In genomic region chr2:22721522-22722470, GRCm38 (mm10) we compare ENCODE assay signal across 8 mouse cellular contexts. TPM values are rescaled to one million over a fixed set of nuclear protein-coding genes. Genes with fewer than 3 reads are reported as not detected.
DNase-seq lines count a peak whose midpoint lies in the region; ATAC-seq and TF ChIP-seq lines count a peak whose summit lies in the region.

No protein-coding gene starts in this region.

- H3K27me3 ChIP-seq in heart, embryonic 12.5 days (replicated peaks) = no peaks in the 10 kb centered on the region
- no peaks in the 10 kb centered on the region for H3K27me3 ChIP-seq in kidney, embryonic 15.5 days
- no peaks in the 10 kb centered on the region for H3K27me3 ChIP-seq in liver, embryonic 13.5 days
- H3K27me3 ChIP-seq in neural tube, embryonic 13.5 days = no peaks in the 10 kb centered on the region

- peaks cover 6% of the 10 kb centered on the region for H3K4me1 ChIP-seq in embryonic fibroblast, embryonic 13.5 days (ENCODE audit: control insufficient read depth, insufficient read depth, low read length)
- H3K4me1 ChIP-seq in heart, embryonic 12.5 days (replicated peaks) = no peaks in the 10 kb centered on the region
- 0 out of 2 replicates have a peak, but pooled peaks cover 3% of the 10 kb centered on the region for H3K4me1 ChIP-seq in kidney, embryonic 15.5 days
- H3K4me1 ChIP-seq in liver, embryonic 13.5 days (replicated peaks) = no peaks in the 10 kb centered on the region
- H3K4me1 ChIP-seq in neural tube, embryonic 13.5 days (replicated peaks) = no peaks in the 10 kb centered on the region

- H3K9ac ChIP-seq in heart, embryonic 12.5 days = no peak overlapping the region
- no peak overlapping the region for H3K9ac ChIP-seq in kidney, embryonic 15.5 days
- no peak overlapping the region for H3K9ac ChIP-seq in liver, embryonic 13.5 days
- no peak overlapping the region for H3K9ac ChIP-seq in neural tube, embryonic 13.5 days

- H3K27ac ChIP-seq in embryonic fibroblast, embryonic 13.5 days (ENCODE audit: insufficient read depth, low read length) = no peak overlapping the region
- no peak overlapping the region for H3K27ac ChIP-seq in heart, embryonic 12.5 days (ENCODE audit: poor library complexity, severe bottlenecking)
- H3K27ac ChIP-seq in kidney, embryonic 15.5 days = no peak overlapping the region
- no peak overlapping the region for H3K27ac ChIP-seq in liver, embryonic 13.5 days
- H3K27ac ChIP-seq in neural tube, embryonic 13.5 days (replicated peaks) = no peak overlapping the region

- no peaks in the 10 kb centered on the region for H3K9me3 ChIP-seq in heart, embryonic 12.5 days (replicated peaks)
- H3K9me3 ChIP-seq in kidney, embryonic 15.5 days (replicated peaks) = no peaks in the 10 kb centered on the region
- no peaks in the 10 kb centered on the region for H3K9me3 ChIP-seq in liver, embryonic 13.5 days (replicated peaks)
- no peaks in the 10 kb centered on the region for H3K9me3 ChIP-seq in neural tube, embryonic 13.5 days

- H3K4me2 ChIP-seq in heart, embryonic 12.5 days = no peak overlapping the region
- peak overlapping the region; percentile 9; the same call in 1 of the 2 replicates for H3K4me2 ChIP-seq in kidney, embryonic 15.5 days
- H3K4me2 ChIP-seq in liver, embryonic 13.5 days = no peak overlapping the region
- no peak overlapping the region for H3K4me2 ChIP-seq in neural tube, embryonic 13.5 days

- peak; percentile 80 for ATAC-seq in heart, embryonic 12.5 days (ENCODE audit: insufficient number of reproducible peaks, low FRiP score)
- ATAC-seq in kidney, embryonic 15.5 days (replicated peaks; ENCODE audit: low FRiP score) = peak; percentile 89
- ATAC-seq in liver, embryonic 13.5 days (ENCODE audit: low read depth) = peak; percentile 53; the same call in 1 of the 2 replicates
- peak; percentile 89 for ATAC-seq in neural tube, embryonic 13.5 days (ENCODE audit: low read depth)

- peak; percentile 82 for DNase-seq in ES-CJ7 (ENCODE audit: low read depth, low spot score)
- peak; percentile 90 for DNase-seq in brain, adult 2 months (ENCODE audit: low read depth, low spot score)
- peak; percentile 21 for DNase-seq in liver, embryonic 13.5 days
- peak; percentile 90 for DNase-seq in thymus, postnatal 0 days (ENCODE audit: low spot score)

- peak; percentile 32; the same call in 1 of the 2 replicates for TF ChIP-seq CTCF in embryonic fibroblast, embryonic 13.5 days (IDR thresholded peaks at IDR 0.05; ENCODE audit: borderline replicate concordance, insufficient read depth, low read length)

- H3K36me3 ChIP-seq in heart, embryonic 12.5 days = no peaks in the 10 kb centered on the region
- H3K36me3 ChIP-seq in kidney, embryonic 15.5 days = no peaks in the 10 kb centered on the region
- H3K36me3 ChIP-seq in liver, embryonic 13.5 days = no peaks in the 10 kb centered on the region
- H3K36me3 ChIP-seq in neural tube, embryonic 13.5 days = no peaks in the 10 kb centered on the region

- no peak overlapping the region for H3K4me3 ChIP-seq in embryonic fibroblast, embryonic 13.5 days (ENCODE audit: insufficient read depth, low read length)
- no peak overlapping the region for H3K4me3 ChIP-seq in heart, embryonic 12.5 days
- no peak overlapping the region for H3K4me3 ChIP-seq in kidney, embryonic 15.5 days (replicated peaks)
- no peak overlapping the region for H3K4me3 ChIP-seq in liver, embryonic 13.5 days (replicated peaks)
- H3K4me3 ChIP-seq in neural tube, embryonic 13.5 days = no peak overlapping the region

- TF ChIP-seq POLR2A in embryonic fibroblast, embryonic 13.5 days (IDR thresholded peaks at IDR 0.05; ENCODE audit: low read depth, low read length) = no peak

- WGBS in heart, embryonic 12.5 days = 15% methylated on average over 8 of the region's 8 CpGs
- WGBS in kidney, embryonic 15.5 days = 17% methylated on average over 8 of the region's 8 CpGs
- 17% methylated on average over 8 of the region's 8 CpGs for WGBS in liver, embryonic 13.5 days (ENCODE audit: insufficient replicate concordance)
- WGBS in neural tube, embryonic 13.5 days = 29% methylated on average over 8 of the region's 8 CpGs

RNA-seq across cellular contexts. Expression of gene Apbb1ip, which starts 52.1 kb away (rescaled TPM):
- polyA plus RNA-seq in embryonic fibroblast, embryonic 13.5 days (2011; ENCODE audit: insufficient read length, low read depth, missing spikeins) = 34.8 and 40.6 TPM in 2 replicates
- polyA plus RNA-seq in heart, embryonic 12.5 days (2016; fragmentation: Nextera tagmentation; extraction: Ambion mirVana) = 0.61 and 1.2 TPM in 2 replicates
- polyA plus RNA-seq in kidney, embryonic 15.5 days (2015; fragmentation: Nextera tagmentation; extraction: Ambion mirVana) = 2.4 and 2.5 TPM in 2 replicates
- 15.1 and 17.2 TPM in 2 replicates for polyA plus RNA-seq in liver, embryonic 13.5 days (2015; fragmentation: Nextera tagmentation; extraction: Ambion mirVana)
- 1.2 and 1.6 TPM in 2 replicates for polyA plus RNA-seq in neural tube, embryonic 13.5 days (2015; fragmentation: Nextera tagmentation; extraction: Ambion mirVana)
- polyA plus RNA-seq in thymus, postnatal 0 days (2015; fragmentation: Nextera tagmentation; extraction: Ambion mirVana) = 51.9 and 63.0 TPM in 2 replicates

Comparison
In these comparisons a context has a peak if more than half of its experiments do, and no peak if none do; other contexts are left out.
1. DNase-seq: peak in every context shown above with its lines; median percentile 90 in brain, adult 2 months; 90 in thymus, postnatal 0 days; 82 in ES-CJ7; 21 in liver, embryonic 13.5 days.